Mouse (Mus musculus): Measurements from ENCODE around the gene Saxo1. TPM values are rescaled to one million over a fixed set of nuclear protein-coding genes. Genes with fewer than 3 reads are reported as not detected.

The Saxo1 gene
- total and polyA plus RNA-seq, 3 experiments, result not detected

- H3K4me3 ChIP-seq (ENCODE audit: low read depth, low read length), result no peak overlapping the region
- ATAC-seq (ENCODE audit: extremely low read depth, insufficient number of reproducible peaks, low FRiP score, poor library complexity, severe bottlenecking) (no peak), DNase-seq (ENCODE audit: low spot score) (no peak)
- TF ChIP-seq TAL1 (conservative IDR thresholded peaks at IDR 0.05; ENCODE audit: low read depth, low read length) (no peak), CTCF (IDR thresholded peaks at IDR 0.05; ENCODE audit: low read depth, low read length) (peak; percentile 66)
- H3K36me3 ChIP-seq (replicated peaks), result no peaks in the 10 kb centered on the region
- H3K9me3 ChIP-seq (replicated peaks), result no peaks in the 10 kb centered on the region
- H3K27me3 ChIP-seq (ENCODE audit: insufficient read depth, low read length), result peaks cover 2% of the 10 kb centered on the region; the same call in 1 of the 2 replicates
- H3K4me1 ChIP-seq (ENCODE audit: insufficient read depth, low read depth, low read length), result no peaks in the 10 kb centered on the region
These were observed 20.2 kb downstream of the Saxo1 start for GRCm38 (mm10) chr4:86537972-86538371.

- ATAC-seq (ENCODE audit: extremely low read depth, insufficient number of reproducible peaks, low FRiP score, poor library complexity, severe bottlenecking) (no peak), DNase-seq (ENCODE audit: low spot score) (no peak)
- Histone ChIP-seq H3K4me3 (ENCODE audit: low read depth, low read length) (no peak overlapping the region), H3K27me3 (ENCODE audit: insufficient read depth, low read length) (peaks cover 2% of the 10 kb centered on the region; the same call in 1 of the 2 replicates), H3K9me3 (replicated peaks) (no peaks in the 10 kb centered on the region), H3K36me3 (replicated peaks) (no peaks in the 10 kb centered on the region), H3K4me1 (ENCODE audit: insufficient read depth, low read depth, low read length) (no peaks in the 10 kb centered on the region)
- TF ChIP-seq POLR2AphosphoS5 (IDR thresholded peaks at IDR 0.05; ENCODE audit: insufficient replicate concordance, low read depth, low read length) (no peak), TAL1 (conservative IDR thresholded peaks at IDR 0.05; ENCODE audit: low read depth, low read length) (no peak), CTCF (IDR thresholded peaks at IDR 0.05; ENCODE audit: low read depth, low read length) (no peak), GATA2 (IDR thresholded peaks at IDR 0.05; ENCODE audit: borderline replicate concordance, low read depth, low read length) (no peak), GATA1 (IDR thresholded peaks at IDR 0.05; ENCODE audit: borderline replicate concordance, low read length) (no peak)
These were observed 24.0 kb downstream of the Saxo1 start for GRCm38 (mm10) chr4:86534091-86534481.

GRCm38 (mm10) chr4:86533406-86534090, 24.6 kb downstream of the Saxo1 start:
- no peak for ATAC-seq (ENCODE audit: extremely low read depth, insufficient number of reproducible peaks, low FRiP score, poor library complexity, severe bottlenecking)
- no peaks in the 10 kb centered on the region for H3K36me3 ChIP-seq (replicated peaks)

GRCm38 (mm10) chr4:86529161-86529560, 29.0 kb downstream of the Saxo1 start:
- peaks cover 2% of the 10 kb centered on the region; the same call in 1 of the 2 replicates for H3K27me3 ChIP-seq (ENCODE audit: insufficient read depth, low read length)
- no peaks in the 10 kb centered on the region for H3K4me1 ChIP-seq (ENCODE audit: insufficient read depth, low read depth, low read length)
- no peaks in the 10 kb centered on the region for H3K9me3 ChIP-seq (replicated peaks)
- ATAC-seq (ENCODE audit: extremely low read depth, insufficient number of reproducible peaks, low FRiP score, poor library complexity, severe bottlenecking) (no peak), DNase-seq (ENCODE audit: low spot score) (no peak)
- TF ChIP-seq POLR2AphosphoS5 (IDR thresholded peaks at IDR 0.05; ENCODE audit: insufficient replicate concordance, low read depth, low read length) (no peak), GATA1 (IDR thresholded peaks at IDR 0.05; ENCODE audit: borderline replicate concordance, low read length) (no peak), CTCF (IDR thresholded peaks at IDR 0.05; ENCODE audit: low read depth, low read length) (no peak), TAL1 (conservative IDR thresholded peaks at IDR 0.05; ENCODE audit: low read depth, low read length) (no peak), GATA2 (IDR thresholded peaks at IDR 0.05; ENCODE audit: borderline replicate concordance, low read depth, low read length) (no peak)
- H3K36me3 ChIP-seq (replicated peaks), result no peaks in the 10 kb centered on the region
- H3K4me3 ChIP-seq (ENCODE audit: low read depth, low read length), result no peak overlapping the region

More at GRCm38 (mm10) chr4:86533406-86534090, 24.6 kb downstream of the Saxo1 start:
- DNase-seq (ENCODE audit: low spot score), result no peak
- Histone ChIP-seq H3K4me3 (ENCODE audit: low read depth, low read length) (no peak overlapping the region), H3K9me3 (replicated peaks) (no peaks in the 10 kb centered on the region), H3K4me1 (ENCODE audit: insufficient read depth, low read depth, low read length) (no peaks in the 10 kb centered on the region), H3K27me3 (ENCODE audit: insufficient read depth, low read length) (peaks cover 2% of the 10 kb centered on the region; the same call in 1 of the 2 replicates)
- no peak for TF ChIP-seq POLR2AphosphoS5 (IDR thresholded peaks at IDR 0.05; ENCODE audit: insufficient replicate concordance, low read depth, low read length)
- TF ChIP-seq CTCF (IDR thresholded peaks at IDR 0.05; ENCODE audit: low read depth, low read length), result no peak
- no peak for TF ChIP-seq TAL1 (conservative IDR thresholded peaks at IDR 0.05; ENCODE audit: low read depth, low read length)
- no peak for TF ChIP-seq GATA1 (IDR thresholded peaks at IDR 0.05; ENCODE audit: borderline replicate concordance, low read length)
- no peak for TF ChIP-seq GATA2 (IDR thresholded peaks at IDR 0.05; ENCODE audit: borderline replicate concordance, low read depth, low read length)

GRCm38 (mm10) chr4:86527162-86528136, 30.7 kb downstream of the Saxo1 start:
- no peaks in the 10 kb centered on the region for H3K4me1 ChIP-seq (ENCODE audit: insufficient read depth, low read depth, low read length)
- H3K36me3 ChIP-seq (replicated peaks), result no peaks in the 10 kb centered on the region
- no peak overlapping the region for H3K4me3 ChIP-seq (ENCODE audit: low read depth, low read length)
- no peak for ATAC-seq (ENCODE audit: extremely low read depth, insufficient number of reproducible peaks, low FRiP score, poor library complexity, severe bottlenecking)
- DNase-seq (ENCODE audit: low spot score), result no peak
- TF ChIP-seq TAL1 (conservative IDR thresholded peaks at IDR 0.05; ENCODE audit: low read depth, low read length) (no peak), CTCF (IDR thresholded peaks at IDR 0.05; ENCODE audit: low read depth, low read length) (no peak), POLR2AphosphoS5 (IDR thresholded peaks at IDR 0.05; ENCODE audit: insufficient replicate concordance, low read depth, low read length) (no peak), GATA2 (IDR thresholded peaks at IDR 0.05; ENCODE audit: borderline replicate concordance, low read depth, low read length) (no peak), GATA1 (IDR thresholded peaks at IDR 0.05; ENCODE audit: borderline replicate concordance, low read length) (no peak)
- no peaks in the 10 kb centered on the region for H3K27me3 ChIP-seq (ENCODE audit: insufficient read depth, low read length)
- H3K9me3 ChIP-seq (replicated peaks), result no peaks in the 10 kb centered on the region

GRCm38 (mm10) chr4:86524483-86524882, 33.6 kb downstream of the Saxo1 start:
- H3K9me3 ChIP-seq (replicated peaks), result no peaks in the 10 kb centered on the region
- ATAC-seq (ENCODE audit: extremely low read depth, insufficient number of reproducible peaks, low FRiP score, poor library complexity, severe bottlenecking) (no peak), DNase-seq (ENCODE audit: low spot score) (no peak)
- no peak overlapping the region for H3K4me3 ChIP-seq (ENCODE audit: low read depth, low read length)
- no peaks in the 10 kb centered on the region for H3K36me3 ChIP-seq (replicated peaks)
- no peaks in the 10 kb centered on the region for H3K27me3 ChIP-seq (ENCODE audit: insufficient read depth, low read length)
- TF ChIP-seq POLR2AphosphoS5 (IDR thresholded peaks at IDR 0.05; ENCODE audit: insufficient replicate concordance, low read depth, low read length), result no peak
- TF ChIP-seq CTCF (IDR thresholded peaks at IDR 0.05; ENCODE audit: low read depth, low read length), result no peak
- no peak for TF ChIP-seq GATA2 (IDR thresholded peaks at IDR 0.05; ENCODE audit: borderline replicate concordance, low read depth, low read length)
- TF ChIP-seq TAL1 (conservative IDR thresholded peaks at IDR 0.05; ENCODE audit: low read depth, low read length), result no peak
- TF ChIP-seq GATA1 (IDR thresholded peaks at IDR 0.05; ENCODE audit: borderline replicate concordance, low read length), result no peak
- no peaks in the 10 kb centered on the region for H3K4me1 ChIP-seq (ENCODE audit: insufficient read depth, low read depth, low read length)

All from G1E (cell line).